Mouse (Mus musculus) megakaryocyte, embryonic 14.5 days (primary cell): ENCODE results near the gene Epor.

Source experiments
- FLI1 ChIP-seq: IDR thresholded peaks from 2 replicates; pipeline ENCODE4 v1.6.1; 2012; ENCODE audit warnings: low read length, inconsistent platforms, mixed read lengths
- GATA1 ChIP-seq: IDR thresholded peaks from 3 replicates; pipeline ENCODE4 v1.6.1; 2012; ENCODE audit warnings: mixed read lengths, low read length, inconsistent platforms, borderline replicate concordance

DNA sequence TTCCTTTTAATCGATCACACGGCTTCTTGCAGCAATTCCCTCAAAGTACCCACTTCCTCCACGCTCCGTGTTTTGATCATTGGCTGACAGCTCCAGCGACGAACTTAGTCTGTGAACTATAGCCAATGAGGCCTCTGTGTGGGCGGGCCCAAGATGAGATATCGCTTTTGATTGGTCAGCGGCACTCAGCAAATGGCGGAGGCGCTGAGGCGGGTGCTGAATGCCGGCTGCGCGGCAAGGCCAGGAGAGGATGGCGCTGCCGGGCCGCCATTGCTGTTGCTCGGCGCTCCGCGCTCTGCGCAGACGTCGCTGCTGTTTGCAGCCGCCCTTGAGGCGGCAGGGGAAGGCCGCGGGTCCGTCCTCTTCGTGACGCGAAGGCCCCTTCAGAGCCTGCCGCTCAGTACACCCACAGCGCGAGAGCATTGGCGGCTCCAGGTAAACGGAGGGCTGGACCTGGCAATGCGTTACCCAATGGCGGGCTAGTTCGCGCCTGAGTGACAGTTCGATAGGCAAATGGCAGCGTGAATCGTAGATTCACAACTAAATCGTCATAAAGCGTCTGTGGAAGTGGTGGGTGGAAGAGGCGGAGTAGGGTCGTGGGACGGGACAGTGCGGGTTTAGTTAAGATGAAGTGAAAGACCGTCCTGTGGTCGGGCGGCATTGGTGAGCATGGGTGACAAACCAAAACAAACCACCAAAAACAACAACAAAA is 7.6 kb downstream of the Epor start, which contains the start of gene Swsap1:
- TF ChIP-seq GATA1 (no peak), FLI1 (no peak)
